Mouse (Mus musculus): ENCODE measurements around the gene 6030452D12Rik. TPM values are rescaled to one million over a fixed set of nuclear protein-coding genes. Genes with fewer than 3 reads are reported as not detected.

The 6030452D12Rik gene
- polyA plus RNA-seq, 1 experiment from 2014 or later: not detected

- no peak for DNase-seq (ENCODE audit: low spot score)
- Histone ChIP-seq H3K9ac (ENCODE audit: low read depth, low read length) (no peak overlapping the region), H3K4me3 (ENCODE audit: low read depth, low read length) (no peak overlapping the region), H3K36me3 (ENCODE audit: control insufficient read depth, insufficient read depth, low read length) (no peaks in the 10 kb centered on the region), H3K27ac (replicated peaks; ENCODE audit: low read depth, low read length) (no peak overlapping the region; the same call in 1 of the 2 replicates), H3K4me1 (ENCODE audit: control insufficient read depth, insufficient read depth, low read length) (peaks cover 5% of the 10 kb centered on the region; the same call in 1 of the 2 replicates), H3K9me3 (ENCODE audit: control insufficient read depth, low read length) (peaks cover 3% of the 10 kb centered on the region; the same call in 1 of the 2 replicates), H3K4me2 (ENCODE audit: low read depth, low read length) (no peak overlapping the region), H3K27me3 (replicated peaks; ENCODE audit: control insufficient read depth, insufficient read depth, low read length) (no peaks in the 10 kb centered on the region)
- ATAC-seq (ENCODE audit: low read depth): no peak
- WGBS: 81% methylated on average over 9 of the region's 9 CpGs
Observed at GRCm38 (mm10) chr8:106527241-106528036, 27.1 kb downstream of the 6030452D12Rik start.

- Histone ChIP-seq H3K27me3 (replicated peaks; ENCODE audit: control insufficient read depth, insufficient read depth, low read length) (no peaks in the 10 kb centered on the region), H3K9me3 (ENCODE audit: control insufficient read depth, low read length) (peaks cover 3% of the 10 kb centered on the region; the same call in 1 of the 2 replicates), H3K27ac (replicated peaks; ENCODE audit: low read depth, low read length) (no peak overlapping the region), H3K4me1 (ENCODE audit: control insufficient read depth, insufficient read depth, low read length) (peaks cover 9% of the 10 kb centered on the region; the same call in 1 of the 2 replicates), H3K9ac (ENCODE audit: low read depth, low read length) (no peak overlapping the region), H3K36me3 (ENCODE audit: control insufficient read depth, insufficient read depth, low read length) (no peaks in the 10 kb centered on the region), H3K4me2 (ENCODE audit: low read depth, low read length) (no peak overlapping the region), H3K4me3 (ENCODE audit: low read depth, low read length) (no peak overlapping the region)
- DNase-seq (ENCODE audit: low spot score): no peak
- ATAC-seq (ENCODE audit: low read depth): peak; percentile 39; the same call in 1 of the 2 replicates
- 71% methylated on average over 9 of the region's 9 CpGs for WGBS
Observed at GRCm38 (mm10) chr8:106528596-106529249, 28.4 kb downstream of the 6030452D12Rik start.

- DNase-seq (ENCODE audit: low spot score) (no peak), ATAC-seq (ENCODE audit: low read depth) (no peak)
- peaks cover 3% of the 10 kb centered on the region; the same call in 1 of the 2 replicates for H3K9me3 ChIP-seq (ENCODE audit: control insufficient read depth, low read length)
- H3K27ac ChIP-seq (replicated peaks; ENCODE audit: low read depth, low read length): no peak overlapping the region
- no peak overlapping the region for H3K4me3 ChIP-seq (ENCODE audit: low read depth, low read length)
- H3K4me1 ChIP-seq (ENCODE audit: control insufficient read depth, insufficient read depth, low read length): peaks cover 14% of the 10 kb centered on the region; the same call in 1 of the 2 replicates
- H3K27me3 ChIP-seq (replicated peaks; ENCODE audit: control insufficient read depth, insufficient read depth, low read length): no peaks in the 10 kb centered on the region
- H3K4me2 ChIP-seq (ENCODE audit: low read depth, low read length): no peak overlapping the region
- 88% methylated on average over 10 of the region's 10 CpGs for WGBS
- no peak overlapping the region for H3K9ac ChIP-seq (ENCODE audit: low read depth, low read length)
- H3K36me3 ChIP-seq (ENCODE audit: control insufficient read depth, insufficient read depth, low read length): no peaks in the 10 kb centered on the region
Observed at GRCm38 (mm10) chr8:106529885-106530482, 29.7 kb downstream of the 6030452D12Rik start.

DNA sequence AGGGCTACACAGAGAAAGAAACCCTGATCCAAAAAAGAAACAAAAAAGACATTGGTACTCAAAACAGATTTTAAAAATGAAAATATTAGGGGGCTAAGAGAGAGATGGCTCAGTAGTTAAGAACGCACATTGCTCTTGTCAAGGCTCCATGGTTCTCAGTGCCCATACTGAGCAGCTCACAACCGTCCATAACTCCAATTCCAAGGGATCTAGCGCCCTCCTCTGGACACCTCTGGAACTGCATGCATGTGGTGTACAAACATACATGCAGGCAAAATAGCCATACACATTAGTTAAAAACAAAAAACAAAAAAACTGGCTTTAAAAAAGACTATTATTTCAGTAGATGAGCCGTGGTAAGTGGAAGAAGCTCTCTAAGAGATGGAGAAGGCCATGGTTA is 30.2 kb downstream of the 6030452D12Rik start:
- no peak overlapping the region for H3K4me2 ChIP-seq (ENCODE audit: low read depth, low read length)
- no peak for ATAC-seq (ENCODE audit: low read depth)
- H3K4me1 ChIP-seq (ENCODE audit: control insufficient read depth, insufficient read depth, low read length): peaks cover 14% of the 10 kb centered on the region; the same call in 1 of the 2 replicates
- DNase-seq (ENCODE audit: low spot score): no peak
- no peak overlapping the region for H3K27ac ChIP-seq (replicated peaks; ENCODE audit: low read depth, low read length)
- H3K9me3 ChIP-seq (ENCODE audit: control insufficient read depth, low read length): peaks cover 3% of the 10 kb centered on the region; the same call in 1 of the 2 replicates
- 80% methylated on average over 4 of the region's 4 CpGs for WGBS
- H3K4me3 ChIP-seq (ENCODE audit: low read depth, low read length): no peak overlapping the region
- no peaks in the 10 kb centered on the region for H3K36me3 ChIP-seq (ENCODE audit: control insufficient read depth, insufficient read depth, low read length)
- no peak overlapping the region for H3K9ac ChIP-seq (ENCODE audit: low read depth, low read length)
- H3K27me3 ChIP-seq (replicated peaks; ENCODE audit: control insufficient read depth, insufficient read depth, low read length): no peaks in the 10 kb centered on the region

DNA sequence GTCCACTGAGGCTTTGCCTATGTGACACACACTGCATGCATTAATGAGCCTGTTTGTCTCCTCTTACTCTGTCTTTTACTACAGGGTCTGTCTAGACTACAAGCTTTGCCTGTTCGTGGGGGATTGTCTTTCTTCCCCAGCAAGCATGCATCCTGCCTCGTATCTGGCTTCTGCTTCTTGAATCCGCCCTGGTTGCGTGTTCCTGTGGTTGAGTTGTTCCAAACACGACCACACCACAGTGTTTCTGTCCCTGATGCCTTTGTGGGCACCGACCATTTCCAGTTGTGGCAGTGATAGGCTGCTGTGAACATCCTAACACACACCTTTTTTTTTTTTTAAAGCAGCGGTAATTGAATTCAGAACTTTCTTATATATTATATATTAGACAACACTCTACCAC is 33.4 kb downstream of the 6030452D12Rik start:
- DNase-seq (ENCODE audit: low spot score) (peak; percentile 24), ATAC-seq (ENCODE audit: low read depth) (no peak)
- Histone ChIP-seq H3K27ac (replicated peaks; ENCODE audit: low read depth, low read length) (peak overlapping the region; percentile 16; the same call in 1 of the 2 replicates), H3K36me3 (ENCODE audit: control insufficient read depth, insufficient read depth, low read length) (0 out of 2 replicates have a peak, but pooled peaks cover 10% of the 10 kb centered on the region), H3K9ac (ENCODE audit: low read depth, low read length) (no peak overlapping the region), H3K9me3 (ENCODE audit: control insufficient read depth, low read length) (peaks cover 3% of the 10 kb centered on the region; the same call in 1 of the 2 replicates), H3K4me1 (ENCODE audit: control insufficient read depth, insufficient read depth, low read length) (peaks cover 12% of the 10 kb centered on the region; the same call in 1 of the 2 replicates), H3K4me3 (ENCODE audit: low read depth, low read length) (no peak overlapping the region), H3K27me3 (replicated peaks; ENCODE audit: control insufficient read depth, insufficient read depth, low read length) (no peaks in the 10 kb centered on the region), H3K4me2 (ENCODE audit: low read depth, low read length) (no peak overlapping the region)
- 57% methylated on average over 7 of the region's 7 CpGs for WGBS

GRCm38 (mm10) chr8:106534449-106534848 is 34.1 kb downstream of the 6030452D12Rik start:
- no peak overlapping the region for H3K9ac ChIP-seq (ENCODE audit: low read depth, low read length)
- peaks cover 12% of the 10 kb centered on the region; the same call in 1 of the 2 replicates for H3K4me1 ChIP-seq (ENCODE audit: control insufficient read depth, insufficient read depth, low read length)
- WGBS: 37% methylated on average over 6 of the region's 6 CpGs
- no peak overlapping the region for H3K4me2 ChIP-seq (ENCODE audit: low read depth, low read length)
- DNase-seq (ENCODE audit: low spot score) (peak; percentile 86), ATAC-seq (ENCODE audit: low read depth) (0 out of 2 replicates have a peak, but pooled peaks have one; percentile 45)
- no peaks in the 10 kb centered on the region for H3K27me3 ChIP-seq (replicated peaks; ENCODE audit: control insufficient read depth, insufficient read depth, low read length)
- H3K27ac ChIP-seq (replicated peaks; ENCODE audit: low read depth, low read length): no peak overlapping the region
- no peak overlapping the region for H3K4me3 ChIP-seq (ENCODE audit: low read depth, low read length)
- H3K9me3 ChIP-seq (ENCODE audit: control insufficient read depth, low read length): peaks cover 3% of the 10 kb centered on the region; the same call in 1 of the 2 replicates
- 0 out of 2 replicates have a peak, but pooled peaks cover 10% of the 10 kb centered on the region for H3K36me3 ChIP-seq (ENCODE audit: control insufficient read depth, insufficient read depth, low read length)

DNA sequence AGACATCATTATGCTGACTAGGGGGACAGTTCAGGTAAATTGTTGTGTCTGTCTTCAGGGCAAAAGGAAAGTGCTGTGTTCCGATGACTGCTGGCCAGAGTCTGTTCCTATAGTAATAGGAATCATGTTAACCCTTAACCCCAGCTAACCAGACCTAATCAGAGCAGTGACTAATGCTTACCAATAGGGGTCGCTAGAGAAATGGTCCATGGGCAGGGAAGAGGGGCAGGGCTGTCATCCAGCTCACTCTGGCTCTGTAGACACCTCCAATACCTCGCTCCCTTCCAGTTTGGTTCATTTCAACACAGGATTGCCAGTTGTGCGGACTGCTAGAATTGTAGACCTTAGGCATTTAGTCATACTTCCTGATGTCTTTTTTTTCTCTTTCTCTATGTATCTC is 35.1 kb downstream of the 6030452D12Rik start:
- H3K4me3 ChIP-seq (ENCODE audit: low read depth, low read length): no peak overlapping the region
- no peak overlapping the region for H3K4me2 ChIP-seq (ENCODE audit: low read depth, low read length)
- H3K27ac ChIP-seq (replicated peaks; ENCODE audit: low read depth, low read length): no peak overlapping the region
- 72% methylated on average over 4 of the region's 4 CpGs for WGBS
- DNase-seq (ENCODE audit: low spot score): no peak
- H3K4me1 ChIP-seq (ENCODE audit: control insufficient read depth, insufficient read depth, low read length): peaks cover 12% of the 10 kb centered on the region; the same call in 1 of the 2 replicates
- no peaks in the 10 kb centered on the region for H3K27me3 ChIP-seq (replicated peaks; ENCODE audit: control insufficient read depth, insufficient read depth, low read length)
- 0 out of 2 replicates have a peak, but pooled peaks cover 10% of the 10 kb centered on the region for H3K36me3 ChIP-seq (ENCODE audit: control insufficient read depth, insufficient read depth, low read length)
- ATAC-seq (ENCODE audit: low read depth): no peak
- peaks cover 3% of the 10 kb centered on the region; the same call in 1 of the 2 replicates for H3K9me3 ChIP-seq (ENCODE audit: control insufficient read depth, low read length)
- H3K9ac ChIP-seq (ENCODE audit: low read depth, low read length): no peak overlapping the region

DNA sequence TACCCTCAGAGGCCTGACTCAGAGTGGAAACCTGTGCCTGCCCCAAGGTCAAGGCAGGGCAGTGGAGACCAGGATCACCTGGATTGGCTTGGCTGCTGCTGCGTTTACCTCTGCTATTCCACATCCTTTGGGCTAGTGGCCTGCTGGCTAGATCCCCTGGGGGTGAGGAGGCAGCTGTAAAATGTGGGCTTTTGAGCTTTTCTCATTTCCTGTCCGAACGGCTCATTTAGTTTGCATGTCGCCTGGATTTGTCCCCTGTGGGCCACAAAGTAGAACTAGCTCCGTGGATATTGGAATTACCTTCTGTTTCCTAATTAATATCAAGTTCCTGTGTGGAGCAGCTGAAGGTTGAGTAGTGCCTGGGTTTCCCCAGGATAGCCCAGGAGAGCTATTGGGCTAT is 38.9 kb downstream of the 6030452D12Rik start:
- ATAC-seq (ENCODE audit: low read depth) (no peak), DNase-seq (ENCODE audit: low spot score) (no peak)
- Histone ChIP-seq H3K27me3 (replicated peaks; ENCODE audit: control insufficient read depth, insufficient read depth, low read length) (no peaks in the 10 kb centered on the region), H3K4me3 (ENCODE audit: low read depth, low read length) (no peak overlapping the region), H3K4me2 (ENCODE audit: low read depth, low read length) (no peak overlapping the region), H3K36me3 (ENCODE audit: control insufficient read depth, insufficient read depth, low read length) (peaks cover 23% of the 10 kb centered on the region), H3K9ac (ENCODE audit: low read depth, low read length) (no peak overlapping the region), H3K4me1 (ENCODE audit: control insufficient read depth, insufficient read depth, low read length) (peaks cover under 1% of the 10 kb centered on the region; the same call in 1 of the 2 replicates), H3K27ac (replicated peaks; ENCODE audit: low read depth, low read length) (no peak overlapping the region), H3K9me3 (ENCODE audit: control insufficient read depth, low read length) (no peaks in the 10 kb centered on the region)
- WGBS: 61% methylated on average over 5 of the region's 5 CpGs

Data from embryonic facial prominence, embryonic 14.5 days (tissue).